Mouse (Mus musculus) cortical plate, adult 2 months (tissue): ENCODE data around the gene Kcnip4.

Source experiments
- CTCF ChIP-seq: fragments of 200-500 bp; IDR thresholded peaks from 2 replicates; pipeline ENCODE4 v1.5.1; 2011; ENCODE audit warnings: mild to moderate bottlenecking, control low read depth, low read length; ENCODE audit not compliant: insufficient read depth; ENCODE audit errors: extremely low read depth
- POLR2A ChIP-seq: fragments of 200-500 bp; IDR thresholded peaks from 2 replicates; pipeline ENCODE4 v1.6.1; 2011; ENCODE audit warnings: mild to moderate bottlenecking, low read length, control low read depth; ENCODE audit not compliant: insufficient read depth; ENCODE audit errors: extremely low read depth

GRCm38 (mm10) chr5:48659975-48660374, 864.7 kb downstream of the Kcnip4 start:
- no peak for TF ChIP-seq CTCF
- no peak for TF ChIP-seq POLR2A
